In the genomic region with DNA sequence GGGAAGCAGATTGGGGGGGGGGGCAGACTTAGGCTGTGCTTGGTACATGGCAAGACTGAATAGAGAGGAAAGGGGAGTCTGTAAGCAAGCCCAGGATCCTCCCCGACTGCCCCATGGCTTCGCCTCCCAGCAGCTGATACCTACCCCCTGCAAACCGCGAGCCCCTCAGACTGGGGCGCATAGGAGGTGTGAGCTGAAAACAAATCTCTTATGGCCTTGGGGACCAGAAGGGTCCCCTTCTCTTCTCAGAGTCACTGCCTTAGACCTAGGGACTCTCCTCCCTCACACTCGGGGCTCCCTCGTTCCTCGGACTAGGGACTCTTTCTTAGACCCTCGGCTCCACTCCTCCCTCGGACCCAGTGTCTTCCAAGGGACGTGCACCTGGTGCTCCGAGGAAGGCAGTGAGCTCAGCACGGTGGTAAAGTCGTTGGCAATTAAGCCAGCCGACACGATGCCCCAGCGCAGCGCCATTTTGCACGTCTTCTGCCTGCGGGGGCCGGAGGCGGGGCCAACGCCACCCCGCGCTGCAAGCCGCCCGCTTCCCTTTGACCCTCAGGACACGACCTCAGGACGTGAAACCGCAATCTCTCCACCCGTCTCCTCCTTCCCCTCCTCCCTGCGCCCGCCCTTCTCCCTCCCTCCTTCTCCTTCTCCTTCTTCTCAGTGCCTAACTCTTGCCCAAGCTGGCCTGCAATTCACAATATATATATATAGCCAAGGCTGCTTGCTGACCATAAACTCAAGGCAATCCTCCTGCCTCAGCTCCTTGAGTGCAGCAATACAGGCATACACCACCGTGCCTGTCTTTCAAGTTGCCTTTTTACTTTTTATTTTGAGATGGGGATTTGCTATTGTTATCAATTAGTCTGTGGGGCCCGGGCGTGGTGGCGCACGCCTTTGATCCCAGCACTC, we compare ENCODE assay signal across 8 mouse cellular contexts. TPM values are rescaled to one million over a fixed set of nuclear protein-coding genes. Genes with fewer than 3 reads are reported as not detected.
DNase-seq lines count a peak whose midpoint lies in the region; ATAC-seq and TF ChIP-seq lines count a peak whose summit lies in the region.

Gene Dhdh (minus strand): TSS at position 513 of the 912 bp plus-strand sequence.

- TF ChIP-seq POLR2A in lung, adult 2 months (IDR thresholded peaks at IDR 0.05; ENCODE audit: borderline replicate concordance, extremely low read depth, low read depth, low read length) = peak; percentile 79; the same call in 1 of the 2 replicates

- H3K27ac ChIP-seq in embryonic facial prominence, embryonic 13.5 days = peak within 1 kb of the TSS; percentile 84
- H3K27ac ChIP-seq in heart, embryonic 12.5 days (ENCODE audit: poor library complexity, severe bottlenecking) = no peak within 1 kb of the TSS
- peak within 1 kb of the TSS; percentile 59; the same call in 1 of the 2 replicates for H3K27ac ChIP-seq in kidney, embryonic 14.5 days (ENCODE audit: low read depth, low read length)
- no peak within 1 kb of the TSS for H3K27ac ChIP-seq in neural tube, embryonic 12.5 days

- H3K4me1 ChIP-seq in embryonic facial prominence, embryonic 13.5 days = peaks cover 27% of the 10 kb centered on the region
- peaks cover 26% of the 10 kb centered on the region for H3K4me1 ChIP-seq in heart, embryonic 12.5 days (replicated peaks)
- H3K4me1 ChIP-seq in kidney, embryonic 14.5 days (ENCODE audit: control insufficient read depth, insufficient read depth, low read length) = 0 out of 2 replicates have a peak, but pooled peaks cover 17% of the 10 kb centered on the region
- peaks cover 3% of the 10 kb centered on the region; the same call in 1 of the 2 replicates for H3K4me1 ChIP-seq in lung, adult 2 months (ENCODE audit: control insufficient read depth, insufficient read depth, low read length)
- peaks cover 10% of the 10 kb centered on the region for H3K4me1 ChIP-seq in neural tube, embryonic 12.5 days

- no peak for TF ChIP-seq CTCF in lung, adult 2 months (IDR thresholded peaks at IDR 0.05; ENCODE audit: insufficient read depth, low read length)

- peak within 1 kb of the TSS; percentile 49 for H3K4me3 ChIP-seq in embryonic facial prominence, embryonic 13.5 days
- peak within 1 kb of the TSS; percentile 61 for H3K4me3 ChIP-seq in heart, embryonic 12.5 days
- peak within 1 kb of the TSS; percentile 39 for H3K4me3 ChIP-seq in kidney, embryonic 14.5 days (ENCODE audit: low read length)
- H3K4me3 ChIP-seq in lung, adult 2 months (replicated peaks; ENCODE audit: extremely low read depth, low read depth, low read length) = peak within 1 kb of the TSS; percentile 84
- peak within 1 kb of the TSS; percentile 42 for H3K4me3 ChIP-seq in neural tube, embryonic 12.5 days

- no peaks in the 10 kb centered on the region for H3K27me3 ChIP-seq in embryonic facial prominence, embryonic 13.5 days
- no peaks in the 10 kb centered on the region for H3K27me3 ChIP-seq in heart, embryonic 12.5 days (replicated peaks)
- no peaks in the 10 kb centered on the region for H3K27me3 ChIP-seq in kidney, embryonic 14.5 days (ENCODE audit: control insufficient read depth, insufficient read depth, low read length)
- H3K27me3 ChIP-seq in neural tube, embryonic 12.5 days (replicated peaks) = no peaks in the 10 kb centered on the region

- 7% methylated on average over 38 of the region's 38 CpGs for WGBS in embryonic facial prominence, embryonic 13.5 days
- 7% methylated on average over 37 of the region's 38 CpGs for WGBS in heart, embryonic 12.5 days
- 11% methylated on average over 37 of the region's 38 CpGs for WGBS in kidney, embryonic 14.5 days
- WGBS in lung, adult 2 months = 13% methylated on average over 38 of the region's 38 CpGs
- WGBS in neural tube, embryonic 12.5 days = 8% methylated on average over 38 of the region's 38 CpGs

- H3K9ac ChIP-seq in embryonic facial prominence, embryonic 13.5 days = peak within 1 kb of the TSS; percentile 75
- peak within 1 kb of the TSS; percentile 78 for H3K9ac ChIP-seq in heart, embryonic 12.5 days
- peak within 1 kb of the TSS; percentile 61 for H3K9ac ChIP-seq in kidney, embryonic 14.5 days (ENCODE audit: low read depth, low read length)
- H3K9ac ChIP-seq in neural tube, embryonic 12.5 days = peak within 1 kb of the TSS; percentile 52; the same call in 1 of the 2 replicates

- H3K36me3 ChIP-seq in embryonic facial prominence, embryonic 13.5 days = peaks cover 18% of the 10 kb centered on the region
- H3K36me3 ChIP-seq in heart, embryonic 12.5 days = peaks cover 19% of the 10 kb centered on the region
- H3K36me3 ChIP-seq in kidney, embryonic 14.5 days (ENCODE audit: control insufficient read depth, insufficient read depth, low read length) = peaks cover 15% of the 10 kb centered on the region; the same call in 1 of the 2 replicates
- H3K36me3 ChIP-seq in neural tube, embryonic 12.5 days = peaks cover 11% of the 10 kb centered on the region

- peak within 1 kb of the TSS; percentile 71 for H3K4me2 ChIP-seq in embryonic facial prominence, embryonic 13.5 days
- peak within 1 kb of the TSS; percentile 81 for H3K4me2 ChIP-seq in heart, embryonic 12.5 days
- H3K4me2 ChIP-seq in kidney, embryonic 14.5 days (replicated peaks; ENCODE audit: low read depth, low read length) = peak within 1 kb of the TSS; percentile 72
- H3K4me2 ChIP-seq in neural tube, embryonic 12.5 days (replicated peaks) = peak within 1 kb of the TSS; percentile 61

- no peaks in the 10 kb centered on the region for H3K9me3 ChIP-seq in embryonic facial prominence, embryonic 13.5 days
- no peaks in the 10 kb centered on the region for H3K9me3 ChIP-seq in heart, embryonic 12.5 days (replicated peaks)
- no peaks in the 10 kb centered on the region for H3K9me3 ChIP-seq in kidney, embryonic 14.5 days (ENCODE audit: control insufficient read depth, low read length)
- H3K9me3 ChIP-seq in neural tube, embryonic 12.5 days = no peaks in the 10 kb centered on the region

- ATAC-seq in embryonic facial prominence, embryonic 13.5 days (ENCODE audit: insufficient number of reproducible peaks, insufficient read depth, low FRiP score, low TSS enrichment, low read depth) = peak; percentile 57; the same call in 1 of the 2 replicates
- ATAC-seq in heart, embryonic 12.5 days (ENCODE audit: insufficient number of reproducible peaks, low FRiP score) = peak; percentile 77
- peak; percentile 44 for ATAC-seq in kidney, embryonic 14.5 days (ENCODE audit: low FRiP score, low TSS enrichment)
- peak; percentile 74 for ATAC-seq in neural tube, embryonic 12.5 days (ENCODE audit: low FRiP score, low read depth)

- peak; percentile 39 for DNase-seq in right cerebral cortex, adult 18-20 months
- DNase-seq in right cerebral cortex, postnatal 36 days (ENCODE audit: low spot score in 2 of 2) = no peak
- peak; percentile 66 for DNase-seq in lung, adult 2 months
- DNase-seq in testis, postnatal 10 days (ENCODE audit: low spot score) = peak; percentile 76

RNA-seq across cellular contexts. Expression of gene Dhdh, which starts in this region (rescaled TPM):
- polyA plus RNA-seq in embryonic facial prominence, embryonic 13.5 days (2015; fragmentation: Nextera tagmentation; extraction: Ambion mirVana) = 4.5 TPM in 2 replicates
- 4.2 and 4.3 TPM in 2 replicates for polyA plus RNA-seq in heart, embryonic 12.5 days (2016; fragmentation: Nextera tagmentation; extraction: Ambion mirVana)
- polyA plus RNA-seq in kidney, embryonic 14.5 days (2014; fragmentation: Nextera tagmentation; extraction: Ambion mirVana) = 3.3 and 3.5 TPM in 2 replicates
- 4.4 and 5.4 TPM in 2 replicates for polyA plus RNA-seq in lung, adult 2 months (2012; rRNA removed)
- polyA plus RNA-seq in neural tube, embryonic 12.5 days (2016; fragmentation: Nextera tagmentation; extraction: Ambion mirVana) = 2.3 and 2.8 TPM in 2 replicates

Comparison
In these comparisons a context has a peak if more than half of its experiments do, and no peak if none do; other contexts are left out.
1. DNase-seq: peak in right cerebral cortex, adult 18-20 months (single experiment), lung, adult 2 months (single experiment) and testis, postnatal 10 days (single experiment); none in right cerebral cortex, postnatal 36 days (0 of 2).
2. H3K27ac ChIP-seq: peak in embryonic facial prominence, embryonic 13.5 days (single experiment) and kidney, embryonic 14.5 days (single experiment); none in heart, embryonic 12.5 days (single experiment) and neural tube, embryonic 12.5 days (single experiment).
3. Peak in every context shown above with its lines, with median percentiles within 50 percentile points of each other: ATAC-seq, H3K4me2 ChIP-seq, H3K4me3 ChIP-seq and H3K9ac ChIP-seq.